Mouse (Mus musculus) brain, adult 2 months (tissue): ENCODE measurements around the gene Capn15.

Experiments
- DNase-seq: peaks from one replicate; pipeline ENCODE4 v3.0.0; 2011; ENCODE audit warnings: low read depth, low spot score

The Capn15 gene

GRCm38 (mm10) chr17:25919786-25920642 lies 65.6 kb downstream of the Capn15 start:
- DNase-seq = peak; percentile 100

GRCm38 (mm10) chr17:25919144-25919785 lies 66.3 kb downstream of the Capn15 start, which contains the start of gene Rab40c:
Rab40c (minus strand) TSS chr17:25919727.
- DNase-seq = peak; percentile 60

GRCm38 (mm10) chr17:25918037-25918750 lies 67.4 kb downstream of the Capn15 start:
- no peak for DNase-seq

GRCm38 (mm10) chr17:25916931-25917647 lies 68.5 kb downstream of the Capn15 start:
- DNase-seq = no peak

GRCm38 (mm10) chr17:25914295-25914694 lies 71.3 kb downstream of the Capn15 start:
- peak; percentile 59 for DNase-seq

GRCm38 (mm10) chr17:25913877-25914275 lies 71.7 kb downstream of the Capn15 start:
- peak; percentile 64 for DNase-seq

GRCm38 (mm10) chr17:25913186-25913876 lies 72.3 kb downstream of the Capn15 start:
- DNase-seq = peak; percentile 95

- peak; percentile 93 for DNase-seq
Observed at GRCm38 (mm10) chr17:25911816-25912215, 73.8 kb downstream of the Capn15 start.
